Mouse (Mus musculus): ENCODE measurements around the gene Pfkfb2.

Pfkfb2 gene

DNA sequence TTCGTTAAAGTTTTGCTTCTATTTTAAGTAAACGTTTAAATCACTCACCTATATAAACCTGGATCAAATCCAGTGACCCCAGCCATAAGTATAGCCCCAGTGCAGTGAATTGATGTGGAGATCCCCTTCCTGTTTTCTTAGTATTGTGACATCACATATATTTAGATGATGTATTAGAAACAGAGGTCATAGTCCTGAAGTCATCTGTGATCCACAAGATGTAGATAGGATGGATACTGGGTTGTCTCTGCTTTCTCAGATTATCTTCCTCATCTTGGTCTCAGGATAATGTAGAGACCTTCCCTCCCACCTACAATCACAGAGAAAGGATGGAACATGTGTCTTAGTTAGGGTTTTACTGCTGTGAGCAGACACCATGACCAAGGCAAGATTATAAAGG lies at the start of gene Pfkfb2:
Gene Pfkfb2, minus strand, starts transcription at position 101 of the 400 bp plus-strand sequence.
- in situ Hi-C loops (cut with MseI, MboI), result no loop called here

GRCm38 (mm10) chr1:130776645-130777044 lies 47.6 kb upstream of the Pfkfb2 start:
- in situ Hi-C loops (cut with MseI, MboI), result loop anchor here (5.0 to 10.0 kb wide), 2 partner anchors 82 to 84 kb away; no protein-coding TSS in a partner anchor

DNA sequence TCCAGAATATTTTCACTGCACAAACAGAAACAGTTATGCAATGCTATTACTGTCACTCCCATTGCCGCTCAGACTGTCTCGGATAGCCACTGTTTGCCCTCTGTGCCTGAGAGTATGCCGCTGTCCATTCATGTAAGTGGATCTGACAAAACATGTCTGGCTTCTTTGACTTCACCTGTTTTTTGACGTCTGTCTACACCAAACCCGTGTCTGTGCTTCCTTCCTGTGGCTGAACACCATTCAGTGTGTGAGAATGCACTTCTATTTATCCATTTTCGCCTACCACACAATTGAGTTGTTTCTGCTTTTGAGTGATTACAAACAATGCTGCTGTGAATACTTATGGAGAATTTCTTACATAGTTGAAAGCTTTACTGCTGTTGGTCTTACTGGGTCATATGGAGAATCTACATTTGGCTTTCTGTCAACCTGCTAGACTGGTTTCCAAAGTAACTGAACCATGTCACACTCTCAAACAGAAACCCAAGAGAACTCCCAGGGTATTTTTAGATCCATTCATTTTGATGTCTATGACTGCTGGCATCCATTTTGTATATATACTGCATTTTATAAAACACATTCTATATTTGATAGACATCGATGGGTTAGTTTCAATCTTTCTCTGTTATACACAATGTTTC lies 46.8 kb upstream of the Pfkfb2 start:
- in situ Hi-C loops (cut with MseI, MboI), result loop anchor here (5.0 to 10.0 kb wide), 2 partner anchors 81 to 84 kb away; no protein-coding TSS in a partner anchor

- in situ Hi-C loops (cut with MseI, MboI), result loop anchor here (5.0 to 10.0 kb wide), 2 partner anchors 80 to 83 kb away; no protein-coding TSS in a partner anchor
Observed at GRCm38 (mm10) chr1:130775234-130775633, 46.2 kb upstream of the Pfkfb2 start.

DNA sequence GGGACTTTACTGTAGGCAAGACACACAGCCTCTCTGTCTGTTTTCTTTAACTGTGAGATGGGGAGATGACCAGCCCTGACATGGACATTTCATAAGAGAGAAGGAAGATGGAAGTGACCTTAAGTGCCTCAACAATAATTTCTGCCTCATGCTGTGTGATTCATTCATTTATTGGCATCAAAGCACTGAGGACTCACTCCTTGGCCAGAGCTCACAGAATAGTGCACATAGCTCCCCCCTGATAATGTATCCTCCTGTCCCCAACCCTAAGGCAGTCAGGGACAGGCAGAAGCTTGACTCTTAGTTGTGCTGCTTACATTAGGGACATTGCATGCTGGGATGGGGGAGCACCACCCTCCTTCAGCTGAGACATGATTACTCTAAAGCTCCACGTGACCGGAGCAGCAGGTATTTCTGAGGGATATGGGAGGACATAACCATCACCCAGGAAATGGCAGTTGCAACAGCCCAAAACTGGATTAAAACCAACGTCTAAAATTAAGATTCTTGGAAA lies 42.0 kb upstream of the Pfkfb2 start:
- in situ Hi-C loops (cut with MseI, MboI), result loop anchor here in 1 of 2 experiments (10.0 kb wide), 1 partner anchor 76 kb away; no protein-coding TSS in a partner anchor

DNA sequence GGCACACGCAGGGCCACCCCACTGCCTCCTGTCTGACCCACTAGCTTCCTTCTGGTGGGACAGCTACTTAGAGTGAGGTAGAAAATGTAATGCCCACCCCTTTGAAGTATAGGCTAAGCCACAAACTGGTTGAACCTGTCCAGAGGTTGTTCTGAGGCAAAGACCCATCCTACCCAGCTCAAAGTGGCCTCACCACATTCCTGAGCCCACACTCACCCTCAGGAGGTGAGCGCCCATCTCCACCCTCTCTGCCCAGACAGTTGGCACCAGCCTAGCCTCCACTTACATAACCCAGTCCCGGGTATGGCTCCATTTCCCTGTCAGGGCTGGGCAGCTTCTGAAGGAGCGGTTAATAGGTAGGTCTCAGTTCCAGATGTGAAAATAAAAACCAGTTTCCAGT lies 41.4 kb upstream of the Pfkfb2 start:
- in situ Hi-C loops (cut with MseI, MboI), result loop anchor here in 1 of 2 experiments (10.0 kb wide), 1 partner anchor 76 kb away; no protein-coding TSS in a partner anchor

- in situ Hi-C loops (cut with MseI, MboI), result loop anchor here in 1 of 2 experiments (10.0 kb wide), 1 partner anchor 75 kb away; no protein-coding TSS in a partner anchor
Observed at GRCm38 (mm10) chr1:130769925-130770324, 40.9 kb upstream of the Pfkfb2 start.

- in situ Hi-C loops (cut with MseI, MboI), result no loop called here
Observed at GRCm38 (mm10) chr1:130767066-130767465, 38.0 kb upstream of the Pfkfb2 start.

GRCm38 (mm10) chr1:130764027-130764461 lies 35.0 kb upstream of the Pfkfb2 start:
- in situ Hi-C loops (cut with MseI, MboI), result no loop called here

- in situ Hi-C loops (cut with MseI, MboI), result no loop called here
Observed at GRCm38 (mm10) chr1:130762045-130762760, 33.1 kb upstream of the Pfkfb2 start.

DNA sequence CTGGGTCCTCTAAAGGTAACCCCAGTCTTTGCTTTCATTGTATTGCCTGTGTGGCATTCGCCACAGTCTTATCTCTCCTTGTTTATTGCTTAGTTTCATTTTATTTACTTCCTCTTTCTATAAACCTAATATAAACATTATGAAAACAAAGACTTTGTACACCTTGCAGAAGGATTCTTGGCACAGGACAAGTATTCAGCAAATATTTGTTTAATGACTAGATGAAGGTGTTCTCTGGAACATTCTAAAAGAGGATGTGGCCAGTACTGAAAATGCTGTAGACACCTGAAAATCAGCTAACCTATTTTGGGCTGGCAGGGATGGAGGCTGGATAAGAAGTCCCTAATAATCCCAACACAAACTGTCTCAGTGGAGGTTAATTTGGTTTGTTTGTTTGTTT lies 32.5 kb upstream of the Pfkfb2 start:
- in situ Hi-C loops (cut with MseI, MboI), result no loop called here

DNA sequence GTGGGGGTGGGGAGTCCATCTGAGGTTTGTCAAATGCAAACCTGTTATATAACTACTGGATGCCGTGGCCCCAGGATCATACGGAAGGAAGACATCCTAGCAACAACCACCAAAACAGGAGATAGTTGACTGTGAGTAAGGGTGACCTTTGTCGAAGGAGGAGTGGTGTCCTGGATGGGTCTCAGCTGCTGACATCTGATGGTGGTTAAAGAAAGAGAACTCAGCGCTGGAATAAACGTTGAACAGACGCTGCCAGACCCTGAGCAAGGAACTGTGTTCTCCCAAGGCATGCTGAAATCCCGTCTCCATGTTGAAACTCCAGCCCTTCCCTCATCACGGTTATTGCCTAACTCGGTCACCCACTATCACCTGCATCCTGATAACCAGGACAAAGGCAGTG lies 30.6 kb upstream of the Pfkfb2 start:
- in situ Hi-C loops (cut with MseI, MboI), result no loop called here

GRCm38 (mm10) chr1:130746819-130747218 lies 17.8 kb upstream of the Pfkfb2 start:
- in situ Hi-C loops (cut with MseI, MboI), result no loop called here

- in situ Hi-C loops (cut with MseI, MboI), result no loop called here
Observed at GRCm38 (mm10) chr1:130745591-130745990, 16.5 kb upstream of the Pfkfb2 start.

DNA sequence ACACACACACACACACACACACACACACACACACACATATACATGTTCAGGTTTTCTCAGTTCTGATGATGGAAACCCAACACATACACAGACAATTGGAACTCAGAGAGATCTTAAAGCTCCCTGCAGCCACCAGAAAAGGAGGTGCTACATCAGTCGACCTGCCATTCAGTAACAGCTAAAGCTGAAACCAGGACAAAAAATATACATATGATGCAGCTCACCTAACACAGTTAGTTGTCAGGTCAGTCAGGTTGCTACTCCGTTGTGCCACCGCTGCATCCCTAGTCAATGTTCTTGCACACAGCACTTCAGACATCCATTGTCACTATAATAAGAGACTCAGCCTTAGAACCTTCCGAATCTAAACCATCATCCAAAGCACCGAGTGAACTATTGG lies 15.9 kb upstream of the Pfkfb2 start:
- in situ Hi-C loops (cut with MseI, MboI), result no loop called here

- in situ Hi-C loops (cut with MseI, MboI), result no loop called here
Observed at GRCm38 (mm10) chr1:130744217-130744616, 15.2 kb upstream of the Pfkfb2 start.

DNA sequence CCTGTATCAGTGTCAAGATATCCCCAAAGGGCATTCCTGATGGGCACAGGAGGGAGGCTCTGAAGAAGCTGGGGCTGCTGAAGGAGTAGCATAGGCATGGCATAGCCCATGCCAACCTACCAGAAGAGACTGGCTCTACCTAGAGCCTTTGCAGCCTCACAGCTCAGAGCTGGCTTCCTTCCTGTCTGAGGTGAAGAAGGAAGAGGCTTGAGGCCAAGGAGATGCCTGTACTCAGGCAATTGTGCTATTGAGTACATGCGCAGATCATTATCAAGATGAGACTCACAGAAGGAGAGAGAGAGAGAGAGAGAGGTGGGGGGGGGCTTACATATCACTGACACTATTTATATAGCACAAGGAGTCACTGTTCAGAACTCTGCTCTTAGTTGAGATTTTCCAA lies 14.7 kb upstream of the Pfkfb2 start:
- in situ Hi-C loops (cut with MseI, MboI), result no loop called here

GRCm38 (mm10) chr1:130742201-130742600 lies 13.1 kb upstream of the Pfkfb2 start:
- in situ Hi-C loops (cut with MseI, MboI), result no loop called here

GRCm38 (mm10) chr1:130740781-130741720 lies 12.0 kb upstream of the Pfkfb2 start:
- in situ Hi-C loops (cut with MseI, MboI), result no loop called here

DNA sequence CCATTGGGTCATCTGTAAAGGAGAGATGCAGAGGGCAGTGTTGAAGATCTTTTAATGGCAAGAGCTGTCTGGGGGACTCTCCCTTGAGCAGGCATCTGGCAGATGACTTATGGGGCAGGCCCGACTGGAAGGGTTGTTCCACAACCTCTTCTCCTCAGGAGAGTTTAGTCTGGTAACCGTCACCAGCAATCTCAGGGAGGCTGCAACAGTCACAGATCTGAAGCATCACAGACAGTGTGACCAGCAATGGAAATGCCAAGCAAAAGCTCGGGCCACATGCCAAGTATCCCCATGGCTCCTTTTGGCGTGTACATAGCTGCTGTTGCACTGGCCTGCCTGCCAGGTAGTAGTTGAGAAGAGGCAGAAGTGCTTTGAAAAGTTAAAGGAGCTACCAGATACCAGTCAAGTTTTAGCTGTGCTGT lies 11.2 kb upstream of the Pfkfb2 start:
- in situ Hi-C loops (cut with MseI, MboI), result no loop called here

DNA sequence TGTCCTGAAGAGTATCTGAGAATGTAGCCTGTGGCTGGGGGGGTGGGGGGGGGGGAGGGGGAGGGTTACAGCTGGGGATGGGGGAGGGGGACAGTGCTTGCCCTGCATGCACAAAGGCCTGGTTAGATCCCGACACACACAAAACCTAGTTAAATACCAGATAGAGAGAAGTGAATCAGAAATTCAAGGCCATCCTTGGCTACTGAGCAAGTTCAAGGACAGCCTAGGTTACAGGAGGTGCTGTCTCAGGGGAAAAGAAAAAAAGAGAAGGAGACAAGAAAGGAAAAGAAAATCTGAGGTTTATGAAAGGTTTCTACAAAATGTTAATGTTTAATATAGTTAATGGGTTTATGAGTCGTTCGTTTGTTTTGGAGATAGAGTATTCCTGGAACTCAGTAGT lies 10.6 kb upstream of the Pfkfb2 start:
- in situ Hi-C loops (cut with MseI, MboI), result no loop called here

Data from mouse trophoblast stem cell (cell line).